18 mouse cellular contexts compared by ENCODE assay signal in the genomic region with DNA sequence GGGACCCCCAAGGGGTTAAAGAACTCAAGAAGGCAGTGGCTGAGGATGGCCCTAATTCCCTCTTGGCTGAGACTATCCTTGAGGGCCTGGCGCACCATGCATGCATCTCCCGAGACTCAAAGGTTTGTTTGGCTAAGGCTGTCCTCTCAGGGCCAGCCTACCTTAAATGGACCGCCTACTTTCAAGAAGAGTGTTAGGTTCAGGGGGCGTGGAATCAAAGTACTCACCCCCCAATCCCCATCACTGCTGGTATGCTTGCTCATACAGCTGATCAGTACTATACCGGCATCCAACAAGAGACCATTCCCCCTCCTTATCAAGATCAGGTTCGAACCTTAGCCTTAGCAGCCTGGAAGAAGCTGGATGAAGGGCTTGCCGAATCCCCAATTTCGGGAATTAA.
"Had no signal": no experiment of that assay in that cellular context is flagged by ENCODE, and none has a peak within 500 bp of the region (broad histone marks: within the 10 kb centered on the region; RNA-seq: fewer than 3 reads in every experiment).

No protein-coding gene starts in this region.

- H3K36me3 ChIP-seq: liver, embryonic 15.5 days; neural tube, embryonic 12.5 days; stomach, embryonic 15.5 days had no signal

- H3K27me3 ChIP-seq: liver, embryonic 15.5 days; megakaryocyte, embryonic 14.5 days; neural tube, embryonic 12.5 days; stomach, embryonic 15.5 days had no signal

- H3K4me1 ChIP-seq: liver, embryonic 15.5 days; megakaryocyte, embryonic 14.5 days; neural tube, embryonic 12.5 days; stomach, embryonic 15.5 days had no signal

- H3K4me3 ChIP-seq: liver, embryonic 15.5 days; megakaryocyte, embryonic 14.5 days; neural tube, embryonic 12.5 days; stomach, embryonic 15.5 days had no signal

- H3K9ac ChIP-seq: liver, embryonic 15.5 days; liver, postnatal 0 days; lung, embryonic 14.5 days; neural tube, embryonic 12.5 days; stomach, embryonic 15.5 days had no signal

- ATAC-seq: liver, postnatal 0 days; lung, postnatal 0 days; midbrain, embryonic 16.5 days had no signal

- H3K27ac ChIP-seq: liver, embryonic 15.5 days; macrophage; neural tube, embryonic 12.5 days; stomach, embryonic 15.5 days; stomach, postnatal 0 days had no signal

- H3K9me3 ChIP-seq: liver, embryonic 15.5 days; neural tube, embryonic 12.5 days; stomach, embryonic 15.5 days had no signal

- DNase-seq: liver, postnatal 0 days; lung, embryonic 14.5 days; lung, postnatal 14 days; lung, postnatal 36 days; midbrain, embryonic 14.5 days; right cerebral cortex, postnatal 14 days; thymus, adult 2 months; thymus, postnatal 25 days; thymus, postnatal 4 days had no signal

- H3K4me2 ChIP-seq: liver, embryonic 15.5 days; lung, embryonic 14.5 days; midbrain, embryonic 11.5 days; neural tube, embryonic 12.5 days; stomach, embryonic 15.5 days had no signal
